Mouse (Mus musculus) left cerebral cortex, adult 11 months (tissue): ENCODE results near the gene Med12l.
"Not testable (repeated sequence)": the region's sequence is repeated elsewhere in the genome, so short reads cannot be mapped to it uniquely, and the experiment has no call there.

ENCODE experiments used
- DNase-seq: peaks from one replicate; pipeline ENCODE4 v3.0.0; 2022; ENCODE audit warnings: low spot score

Gene Med12l

DNA sequence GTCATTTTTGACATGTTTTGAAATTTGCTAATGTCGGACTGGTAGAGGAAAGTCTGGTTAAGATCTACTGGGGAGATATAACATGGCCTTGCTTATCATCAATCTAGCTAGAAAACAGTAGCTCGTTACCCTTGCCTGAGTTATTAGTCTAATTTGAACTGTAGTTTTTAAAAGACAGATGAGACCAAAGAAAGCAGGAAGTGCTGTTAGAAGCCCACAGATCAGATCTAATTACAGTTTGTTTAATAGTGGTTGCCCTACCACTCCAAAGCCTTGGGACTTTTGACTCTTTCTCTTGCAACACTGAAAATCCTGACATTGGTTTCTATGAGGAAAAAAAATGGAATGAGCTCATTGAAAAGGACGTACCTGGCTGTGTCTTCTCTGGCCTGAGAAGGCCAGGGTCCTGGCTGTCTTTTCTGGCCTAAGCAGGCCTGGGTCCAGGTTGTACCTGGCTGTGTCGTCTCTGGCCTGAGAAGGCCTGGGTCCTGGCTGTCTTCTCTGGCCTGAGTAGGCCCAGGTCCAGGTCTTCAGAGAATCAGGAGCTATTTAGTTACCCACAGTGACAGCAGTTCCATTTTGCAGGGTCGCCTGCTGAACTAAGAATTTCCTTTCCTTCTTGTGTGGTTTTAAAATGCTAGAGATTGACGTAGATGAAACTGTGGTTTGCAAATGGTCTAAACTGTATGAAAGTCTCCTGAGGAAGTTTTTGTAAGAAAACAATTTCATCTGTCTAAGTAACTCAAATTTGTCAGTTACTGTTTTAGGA, 95.8 kb downstream of the Med12l start, which contains the start of gene Gpr171:
Gene Gpr171, minus strand, starts transcription at position 604 of the 769 bp plus-strand sequence.
- no peak for DNase-seq

DNA sequence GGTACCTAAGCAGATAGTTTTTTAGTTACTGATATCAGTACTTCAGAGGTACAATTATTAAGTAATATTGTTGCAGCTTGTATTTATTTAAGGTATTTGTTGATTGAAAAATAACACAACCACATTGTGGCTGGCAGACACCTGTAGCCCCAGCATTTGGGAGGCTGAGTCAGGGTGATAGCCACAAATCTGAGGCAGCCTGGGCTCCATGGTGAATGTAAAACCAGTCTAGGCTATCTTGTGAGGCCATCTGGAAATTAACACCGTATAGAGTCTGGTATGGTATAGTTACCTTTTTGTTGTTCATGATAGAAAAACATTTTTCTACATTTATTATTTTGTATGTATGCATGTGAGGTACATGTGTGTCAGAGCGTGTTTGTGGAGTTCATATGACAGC, 96.5 kb downstream of the Med12l start:
- no peak for DNase-seq

DNA sequence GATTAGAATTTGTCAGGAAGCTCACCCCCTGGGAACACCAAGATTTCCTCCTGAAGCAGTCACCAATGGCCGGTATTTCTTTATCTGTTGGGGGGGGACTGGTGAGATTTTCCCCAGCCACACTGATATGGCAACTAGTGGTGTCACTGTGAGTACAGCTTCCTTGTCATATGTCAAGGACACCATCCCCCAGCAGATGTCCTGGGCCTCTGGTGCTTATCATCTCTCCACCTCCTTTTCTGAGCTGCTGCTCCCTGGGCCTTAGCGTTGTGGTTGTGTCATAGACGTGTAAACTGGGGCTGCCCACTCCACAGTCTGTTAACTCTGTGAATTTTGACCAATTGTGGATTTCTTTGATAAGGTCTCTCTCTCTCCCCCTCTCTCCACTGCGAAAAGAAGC, 98.8 kb downstream of the Med12l start:
- no peak for DNase-seq

DNA sequence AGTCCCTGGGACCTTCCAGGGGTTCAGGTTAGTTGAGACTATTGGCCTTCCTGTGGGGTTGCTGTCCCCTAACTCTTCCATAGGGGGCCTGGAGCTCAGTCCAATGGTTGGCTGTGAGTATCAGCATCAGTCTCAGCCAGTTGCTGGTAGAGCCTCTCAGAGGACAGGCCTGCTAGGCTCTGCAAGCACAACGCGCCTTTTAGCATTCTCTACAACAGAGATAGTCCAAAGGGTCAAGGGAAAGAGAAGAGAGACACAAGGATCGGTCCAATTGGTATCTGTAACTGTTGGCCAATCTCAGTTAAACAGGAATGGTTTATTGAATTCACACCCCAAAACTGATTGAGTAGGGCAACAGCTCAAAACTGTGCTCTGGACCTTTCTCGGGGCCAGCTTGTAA, 101.8 kb downstream of the Med12l start:
- DNase-seq = no peak

DNA sequence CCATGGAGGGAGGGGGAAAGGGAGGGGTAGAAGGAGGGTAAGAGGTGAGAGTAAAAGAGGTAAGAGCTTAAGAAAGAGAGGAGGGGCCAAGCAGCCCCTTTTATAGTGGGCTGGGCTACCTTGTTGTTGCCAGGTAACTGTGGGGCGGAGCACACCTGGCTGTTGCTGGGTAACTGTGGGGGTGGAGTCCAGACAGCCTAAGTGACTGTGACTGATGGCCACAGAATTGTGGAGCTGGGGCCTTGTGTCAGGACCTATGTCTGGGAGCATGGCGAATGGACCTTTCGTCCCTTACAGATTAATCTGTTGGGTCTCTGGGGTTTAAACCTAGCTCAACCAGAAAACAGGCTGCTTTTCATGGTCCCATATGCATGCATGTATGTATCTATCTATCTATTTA, 104.2 kb downstream of the Med12l start:
- not testable (repeated sequence) for DNase-seq

DNA sequence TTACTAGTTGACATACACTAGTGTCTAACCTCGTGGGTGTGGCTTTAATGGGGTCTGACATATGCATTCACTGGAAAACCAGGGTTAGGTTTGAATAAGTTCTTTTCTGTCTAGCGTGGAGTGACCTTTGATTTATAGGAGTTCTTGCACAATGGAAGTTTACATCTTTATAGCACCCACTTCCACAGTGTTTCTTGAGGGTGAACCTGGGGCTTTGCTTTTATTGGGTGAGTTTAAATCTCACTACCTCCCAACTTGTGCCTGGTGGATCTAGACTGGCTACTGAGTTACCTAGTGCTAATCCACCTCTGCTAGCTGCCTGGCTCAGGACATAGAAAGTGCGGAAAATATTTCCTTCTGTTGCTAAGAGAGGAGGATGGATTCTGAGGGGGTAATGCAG, 106.3 kb downstream of the Med12l start:
- no peak for DNase-seq

DNA sequence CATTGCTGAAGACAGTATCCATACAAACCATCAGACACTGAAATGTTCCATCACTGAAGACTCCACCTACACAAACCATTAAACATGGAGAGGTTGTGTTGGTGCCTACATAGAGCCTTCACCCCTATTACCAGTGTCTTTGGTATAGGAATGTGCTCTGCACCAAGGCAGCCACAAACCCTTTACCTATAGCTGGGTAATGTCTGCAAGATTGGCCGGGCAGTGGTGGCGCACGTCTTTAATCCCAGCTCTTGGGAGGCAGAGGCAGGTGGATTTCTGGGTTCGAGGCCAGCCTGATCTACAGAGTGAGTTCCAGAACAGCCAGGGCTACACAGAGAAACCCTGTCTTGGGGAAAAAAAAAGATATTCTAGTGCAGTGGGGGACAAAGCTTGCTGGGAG, 107.7 kb downstream of the Med12l start:
- not testable (repeated sequence) for DNase-seq

DNA sequence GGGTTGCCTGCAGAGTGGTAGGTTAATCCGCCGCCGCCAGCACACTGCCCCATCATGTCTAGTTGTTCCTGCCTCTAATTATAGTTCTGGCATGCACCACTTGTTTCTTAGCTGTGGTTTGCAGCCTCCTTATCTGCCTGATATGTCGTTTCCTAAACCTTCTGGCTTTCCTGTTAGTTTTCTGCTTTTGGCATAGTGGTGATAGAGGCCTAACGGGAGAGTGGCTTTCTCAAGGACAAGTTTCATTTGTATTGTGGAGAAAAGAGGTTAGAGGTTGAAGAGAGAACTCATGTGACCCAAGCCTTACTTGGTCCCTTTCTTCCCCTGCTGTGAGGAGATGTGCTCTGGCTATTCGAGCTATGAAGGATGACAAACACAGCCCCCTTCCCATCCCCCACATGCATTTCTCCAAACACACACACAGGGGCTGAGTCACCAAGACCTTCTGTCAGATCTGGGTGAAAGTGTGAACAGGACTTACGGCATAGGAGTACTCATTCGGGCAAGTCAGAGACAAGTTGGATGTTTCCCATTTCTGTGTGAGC, 108.4 kb downstream of the Med12l start:
- no peak for DNase-seq

DNA sequence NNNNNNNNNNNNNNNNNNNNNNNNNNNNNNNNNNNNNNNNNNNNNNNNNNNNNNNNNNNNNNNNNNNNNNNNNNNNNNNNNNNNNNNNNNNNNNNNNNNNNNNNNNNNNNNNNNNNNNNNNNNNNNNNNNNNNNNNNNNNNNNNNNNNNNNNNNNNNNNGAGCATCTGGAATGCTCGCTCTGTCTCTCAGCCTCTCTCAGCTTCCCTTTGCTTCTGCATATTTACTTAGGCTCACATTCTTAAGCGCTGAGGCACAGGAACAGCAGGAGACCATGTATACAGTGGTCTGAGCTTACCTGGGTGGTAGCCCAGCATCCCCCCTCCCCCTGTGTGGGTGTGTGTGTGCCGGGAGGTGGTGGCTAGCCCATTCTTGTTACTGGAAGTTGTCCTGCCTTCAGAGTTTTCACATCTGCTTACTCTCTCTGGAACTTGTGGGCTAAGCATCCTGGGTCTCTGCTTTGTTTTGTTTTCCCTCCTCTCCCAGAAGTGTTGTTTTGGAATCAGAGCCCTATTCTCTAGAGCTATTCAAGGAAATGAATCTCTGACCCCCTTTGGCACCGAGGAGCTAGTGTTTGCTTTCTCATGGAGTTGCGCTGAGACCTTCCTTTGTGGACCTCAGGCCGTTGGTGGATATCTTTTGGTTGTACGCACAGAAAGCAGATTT, 115.6 kb downstream of the Med12l start:
- DNase-seq = no peak

DNA sequence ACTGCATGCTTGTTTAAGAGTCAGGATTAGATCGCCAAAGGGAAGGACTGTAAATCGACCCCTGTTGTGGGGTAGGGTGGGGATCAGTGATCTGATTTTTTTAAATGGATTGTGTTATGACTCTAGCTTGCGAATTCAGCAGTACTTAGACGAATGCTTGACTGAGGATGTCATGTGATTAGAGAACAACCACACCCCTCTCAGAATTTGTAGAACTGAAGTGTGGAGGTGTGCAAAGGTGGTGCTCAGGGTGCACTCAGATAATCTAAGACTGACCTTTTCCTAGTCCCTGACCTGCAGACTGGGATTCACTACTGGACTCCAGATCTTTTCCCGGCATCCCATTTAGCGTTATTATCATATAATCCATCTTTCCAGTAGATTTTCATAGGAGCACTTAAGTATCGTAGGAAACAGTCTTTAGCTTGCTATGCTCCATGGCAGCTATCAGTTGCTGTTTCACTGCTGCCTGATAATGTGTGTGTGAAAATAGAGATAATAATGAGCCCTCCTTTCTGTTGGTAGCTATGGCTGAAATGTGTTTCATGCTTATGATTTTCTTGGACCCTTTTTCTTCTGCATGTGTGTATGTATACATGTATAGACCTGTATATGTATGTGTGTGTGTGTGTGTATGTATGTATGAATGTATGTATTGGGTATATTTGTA, 116.3 kb downstream of the Med12l start:
- no peak for DNase-seq

DNA sequence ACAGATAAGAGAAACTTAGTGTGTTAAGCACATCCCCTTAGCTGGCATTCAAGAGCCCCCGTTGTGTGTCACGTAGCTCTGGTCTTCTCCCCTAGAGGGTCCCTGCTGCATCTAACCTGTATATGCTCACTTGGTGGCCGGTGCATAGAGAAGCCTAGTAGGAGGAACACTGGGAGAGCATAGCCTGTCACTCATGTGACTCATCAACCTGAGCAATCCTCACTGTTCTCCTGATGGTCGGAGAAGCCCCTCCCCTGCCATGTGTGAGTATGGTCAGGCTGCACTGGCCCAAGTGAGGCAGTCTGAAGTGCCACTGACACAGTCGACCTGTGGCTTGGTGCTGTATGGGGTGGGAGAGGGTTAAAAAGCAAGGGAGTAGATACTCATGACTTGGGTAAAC, 119.4 kb downstream of the Med12l start:
- no peak for DNase-seq

DNA sequence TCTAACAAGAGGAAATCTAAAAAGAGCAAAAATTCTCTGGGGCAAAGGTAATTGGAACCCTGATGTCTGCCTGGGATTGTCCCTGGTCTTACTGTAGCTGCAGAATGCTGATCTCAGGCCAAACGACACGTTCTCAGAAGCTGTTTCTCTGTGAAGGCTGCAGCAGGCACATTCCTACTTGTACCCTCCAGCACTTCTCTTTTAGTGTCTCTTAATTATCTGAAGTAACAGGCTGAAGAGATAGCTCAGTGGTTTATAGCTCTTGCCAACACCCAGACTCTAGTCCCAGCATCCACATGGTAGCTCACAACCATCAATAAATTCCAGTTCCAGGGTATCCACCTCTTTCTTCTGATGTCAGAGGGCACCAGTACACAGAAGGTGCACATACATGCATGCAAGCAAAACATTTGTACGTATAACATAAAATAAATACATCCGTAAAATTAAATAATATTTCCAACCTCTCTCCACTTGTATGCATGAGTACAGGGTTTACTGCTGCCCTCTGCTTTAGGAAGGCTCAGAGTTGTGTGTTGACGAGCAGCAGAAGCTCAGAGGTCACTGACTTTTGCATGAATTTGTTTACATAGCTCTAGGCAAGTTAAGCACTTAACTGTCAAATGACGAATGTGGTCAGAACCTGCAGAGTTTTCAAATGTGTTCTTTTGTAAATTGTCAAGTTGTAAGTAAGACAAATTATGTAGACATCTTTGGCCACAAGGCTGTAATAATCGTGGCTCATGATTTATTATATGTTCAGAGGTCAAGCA, 120.3 kb downstream of the Med12l start:
- DNase-seq = no peak

DNA sequence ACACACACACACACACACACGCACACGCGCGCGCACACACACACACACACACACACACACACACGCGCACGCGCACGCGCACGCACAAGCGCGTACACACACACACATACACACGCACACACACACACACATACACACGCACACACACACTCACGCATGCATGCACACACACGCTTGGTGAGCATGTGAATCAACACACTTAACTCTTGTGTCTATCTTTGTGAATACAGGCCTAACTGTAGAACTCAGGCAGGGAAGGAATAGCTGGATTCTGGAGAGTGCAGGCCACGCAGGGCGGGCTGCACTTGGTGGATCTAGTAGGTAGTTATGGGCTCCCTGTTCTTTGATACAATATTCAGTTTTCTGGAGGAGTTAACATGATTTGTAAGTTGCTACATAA, 123.1 kb downstream of the Med12l start:
- DNase-seq = no peak

DNA sequence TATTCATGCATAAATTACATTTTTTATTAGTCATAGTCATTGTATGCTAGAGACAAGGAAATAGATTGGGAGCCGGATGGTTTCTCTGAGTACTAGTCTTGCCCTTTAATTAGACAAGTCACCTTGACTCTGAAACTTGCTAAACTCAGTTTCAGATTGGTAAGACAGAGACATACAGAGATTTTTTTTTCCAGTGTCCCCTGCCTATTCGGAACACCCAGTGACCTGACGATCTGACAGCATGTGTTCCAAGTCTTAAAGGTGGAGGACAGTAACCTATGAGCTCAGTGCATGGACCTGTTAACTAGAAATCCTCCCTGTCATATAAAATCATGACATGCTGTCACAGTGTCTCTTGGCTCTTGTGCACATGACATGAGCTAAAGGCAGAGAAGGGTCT, 123.9 kb downstream of the Med12l start:
- no peak for DNase-seq

DNA sequence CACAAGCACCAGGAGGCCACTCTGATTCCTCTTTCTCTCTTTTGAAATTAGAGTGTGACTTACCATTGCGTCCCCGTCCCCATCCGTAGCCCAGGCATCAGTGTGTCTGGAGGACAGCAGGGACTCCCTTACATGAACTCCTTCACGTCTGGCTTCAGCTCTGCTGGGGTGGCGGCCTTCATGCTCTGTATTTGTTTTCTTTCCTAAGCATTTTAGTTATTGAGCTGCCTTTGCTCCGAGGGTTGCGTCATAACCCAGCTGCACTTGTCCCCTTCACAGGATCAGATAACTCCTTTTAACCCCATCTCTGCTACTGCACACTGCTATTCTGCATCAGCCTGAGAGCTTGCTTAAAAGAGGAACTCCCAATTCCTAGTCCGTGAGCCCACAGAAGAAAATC, 124.8 kb downstream of the Med12l start:
- DNase-seq = no peak

DNA sequence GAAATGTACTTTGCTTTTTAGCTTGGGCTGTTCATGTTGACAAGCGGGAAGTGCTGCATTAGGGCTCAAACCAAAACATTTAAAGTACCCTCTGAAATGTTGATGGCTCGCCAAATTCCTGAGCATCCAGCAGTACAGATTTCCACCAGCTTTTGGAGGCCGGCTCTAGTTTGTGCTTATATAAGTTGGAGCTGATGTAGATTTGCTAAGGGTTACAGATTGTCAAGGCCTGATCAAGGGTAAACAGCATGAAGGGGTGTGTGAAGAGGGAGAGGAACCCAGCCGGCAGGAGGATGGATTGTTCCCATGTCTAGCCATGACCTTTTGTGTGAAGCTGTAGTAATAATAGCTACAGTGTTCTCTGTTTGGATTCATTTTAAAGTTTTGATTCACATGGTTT, 125.5 kb downstream of the Med12l start:
- no peak for DNase-seq

DNA sequence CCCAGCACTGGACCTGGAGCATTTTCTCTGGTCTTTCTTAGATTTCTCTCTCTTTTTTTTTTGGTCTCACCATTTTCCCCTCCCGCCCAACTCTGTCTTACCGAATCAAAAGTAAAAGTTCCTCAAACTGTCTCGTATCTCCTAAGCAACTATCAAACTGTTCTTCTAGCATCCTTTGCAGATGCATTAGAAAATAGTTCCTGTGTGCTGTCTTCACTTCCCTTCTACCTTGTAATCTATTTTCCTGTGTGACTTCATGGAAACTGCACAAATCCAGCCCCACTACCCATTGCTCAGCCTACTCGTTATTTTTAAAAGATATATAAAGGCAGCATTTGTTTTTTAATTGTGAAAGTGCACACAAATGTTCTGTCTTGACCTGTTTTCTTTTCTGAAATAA, 126.3 kb downstream of the Med12l start:
- no peak for DNase-seq

DNA sequence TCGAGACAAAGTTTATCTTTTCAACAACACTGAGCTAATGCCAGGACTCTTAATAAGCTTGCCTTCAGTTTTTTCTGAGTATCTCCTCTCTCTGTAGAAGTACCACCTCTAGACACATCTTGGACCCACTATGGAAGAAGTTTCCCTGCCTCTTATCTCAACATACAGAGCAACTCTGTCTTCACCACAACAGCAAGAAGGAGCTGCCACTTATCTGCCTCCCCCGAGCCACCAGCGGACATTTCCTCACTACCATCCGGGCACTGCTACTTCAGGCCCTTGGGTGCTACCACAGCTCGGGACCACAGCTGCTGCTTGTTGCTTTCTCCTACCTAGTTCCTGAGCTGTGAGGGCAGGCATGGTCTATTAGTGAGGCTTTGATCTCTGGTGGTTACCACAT, 127.6 kb downstream of the Med12l start:
- DNase-seq = no peak

DNA sequence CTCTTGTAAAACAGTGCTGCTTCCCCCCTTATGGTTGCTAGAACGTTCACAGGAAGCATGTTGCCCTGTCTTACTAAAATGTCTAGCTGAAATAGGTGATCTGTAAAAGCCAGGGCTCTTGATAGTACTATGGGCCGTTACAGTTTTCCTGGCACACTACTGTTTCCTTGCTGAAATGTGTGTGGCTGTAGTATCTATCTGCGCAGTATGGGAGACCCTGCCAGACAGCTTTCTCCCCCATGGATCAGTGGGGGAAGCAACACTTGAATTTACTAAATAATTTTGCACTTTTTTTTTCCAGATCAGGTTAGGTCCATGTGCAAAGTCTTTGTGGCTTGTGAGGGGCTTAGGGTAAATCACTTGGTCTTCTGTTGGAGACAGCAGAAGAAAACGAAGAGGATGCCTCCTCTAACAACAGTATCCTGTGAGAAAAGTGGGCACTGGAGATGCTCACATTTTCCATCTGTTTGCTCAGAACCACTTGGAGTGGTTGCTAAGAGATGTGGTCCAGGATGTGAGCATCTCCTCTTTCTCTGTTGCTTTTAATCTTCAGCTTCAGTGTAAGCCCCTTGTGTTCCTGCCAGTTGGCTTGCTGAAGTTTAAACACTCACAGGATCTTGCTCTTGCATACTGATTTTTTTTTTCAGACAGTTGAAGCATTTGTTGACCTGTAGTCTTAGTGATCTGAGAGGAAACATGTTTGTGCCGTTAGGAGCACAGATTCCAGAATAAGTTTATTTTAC, 130.5 kb downstream of the Med12l start:
- no peak for DNase-seq

DNA sequence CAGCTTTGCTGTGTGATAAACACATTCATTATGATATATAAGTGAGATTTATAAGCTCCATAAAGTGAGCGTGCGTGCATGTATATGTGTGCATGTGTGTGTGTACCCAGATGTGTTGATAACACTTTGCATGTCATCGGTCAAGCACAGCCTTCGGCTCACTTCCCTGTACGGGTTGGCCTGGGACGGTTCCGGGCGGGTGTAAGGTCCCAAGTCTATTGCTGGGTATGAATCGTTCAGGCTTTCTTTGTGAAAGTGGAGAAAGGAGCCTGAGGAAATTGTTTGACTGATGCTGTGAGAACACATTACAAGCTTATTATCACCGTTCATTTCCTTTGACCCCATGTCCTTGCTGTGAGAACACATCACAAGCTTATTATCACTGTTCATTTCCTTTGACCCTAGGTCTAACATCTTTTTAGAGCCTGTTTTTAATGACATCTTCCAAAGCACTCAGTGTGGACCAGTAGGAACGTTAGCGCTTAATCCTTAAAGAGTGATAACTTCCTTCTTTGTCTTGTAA, 133.4 kb downstream of the Med12l start:
- DNase-seq = no peak

DNA sequence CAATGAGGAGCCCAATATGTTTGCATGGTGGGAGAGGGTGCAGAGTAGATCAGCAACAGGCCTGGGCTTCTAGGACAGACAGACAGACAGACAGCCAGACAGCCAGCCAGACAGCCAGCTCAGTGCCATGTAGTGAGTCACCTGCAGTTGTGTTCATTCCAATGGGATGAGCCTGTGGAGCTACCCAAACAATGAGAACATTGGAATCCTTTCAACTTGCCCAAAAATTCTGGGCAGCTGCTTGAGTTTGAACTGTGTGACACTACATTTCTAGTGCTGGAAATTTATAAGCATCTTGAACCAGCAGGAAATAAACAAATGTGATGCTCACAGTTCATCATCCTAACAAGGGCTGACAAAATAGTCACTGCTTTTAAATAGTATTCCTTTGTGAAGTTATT, 134.0 kb downstream of the Med12l start:
- no peak for DNase-seq
